Comparison of ENCODE assay signal across 19 mouse cellular contexts in genomic region chr17:45933034-45933433, GRCm38 (mm10).
DNase-seq lines count a peak whose midpoint lies in the region; ATAC-seq lines count a peak whose summit lies in the region.
"Had no signal": no experiment of that assay in that cellular context is flagged by ENCODE, and none has a peak within 500 bp of the region (broad histone marks: within the 10 kb centered on the region; RNA-seq: fewer than 3 reads in every experiment).

No protein-coding gene starts in this region.

- no peaks in the 10 kb centered on the region for H3K9me3 ChIP-seq in forebrain, embryonic 10.5 days
- H3K9me3 ChIP-seq in forebrain, embryonic 14.5 days (replicated peaks; ENCODE audit: control insufficient read depth, low read length) = no peaks in the 10 kb centered on the region
- no peaks in the 10 kb centered on the region for H3K9me3 ChIP-seq in midbrain, embryonic 10.5 days (replicated peaks)
- H3K9me3 ChIP-seq in midbrain, embryonic 14.5 days (ENCODE audit: control insufficient read depth, low read length) = no peaks in the 10 kb centered on the region
- H3K9me3 ChIP-seq in embryonic facial prominence, embryonic 10.5 days = no peaks in the 10 kb centered on the region
- no peaks in the 10 kb centered on the region for H3K9me3 ChIP-seq in limb, embryonic 11.5 days (ENCODE audit: control insufficient read depth, low read length)
- no peaks in the 10 kb centered on the region for H3K9me3 ChIP-seq in hindbrain, embryonic 13.5 days
- H3K9me3 ChIP-seq: embryonic facial prominence, embryonic 15.5 days; heart, embryonic 12.5 days; hindbrain, embryonic 10.5 days; hindbrain, embryonic 15.5 days had no signal

- no peak overlapping the region for H3K4me3 ChIP-seq in forebrain, embryonic 10.5 days
- H3K4me3 ChIP-seq in forebrain, embryonic 14.5 days (ENCODE audit: low read depth, low read length) = no peak overlapping the region
- H3K4me3 ChIP-seq in midbrain, embryonic 10.5 days = peak overlapping the region; percentile 18; the same call in 1 of the 2 replicates
- no peak overlapping the region for H3K4me3 ChIP-seq in midbrain, embryonic 14.5 days (replicated peaks; ENCODE audit: low read depth, low read length)
- H3K4me3 ChIP-seq in embryonic facial prominence, embryonic 10.5 days = no peak overlapping the region
- no peak overlapping the region for H3K4me3 ChIP-seq in limb, embryonic 11.5 days (ENCODE audit: low read depth, low read length)
- H3K4me3 ChIP-seq in hindbrain, embryonic 13.5 days = no peak overlapping the region
- H3K4me3 ChIP-seq: embryonic facial prominence, embryonic 15.5 days; erythroblast, embryonic 14.5 days; heart, embryonic 12.5 days; hindbrain, embryonic 10.5 days; hindbrain, embryonic 15.5 days had no signal

- H3K4me2 ChIP-seq in forebrain, embryonic 14.5 days (ENCODE audit: low read length) = no peak overlapping the region
- no peak overlapping the region for H3K4me2 ChIP-seq in midbrain, embryonic 14.5 days (ENCODE audit: low read length)
- no peak overlapping the region for H3K4me2 ChIP-seq in limb, embryonic 11.5 days (ENCODE audit: low read depth, severe bottlenecking)
- H3K4me2 ChIP-seq in hindbrain, embryonic 13.5 days = no peak overlapping the region
- H3K4me2 ChIP-seq: embryonic facial prominence, embryonic 15.5 days; heart, embryonic 12.5 days; hindbrain, embryonic 15.5 days had no signal

- H3K4me1 ChIP-seq in forebrain, embryonic 10.5 days = peaks cover 79% of the 10 kb centered on the region
- H3K4me1 ChIP-seq in forebrain, embryonic 14.5 days (ENCODE audit: control insufficient read depth, insufficient read depth, low read length) = peaks cover 4% of the 10 kb centered on the region; the same call in 1 of the 2 replicates
- peaks cover 73% of the 10 kb centered on the region for H3K4me1 ChIP-seq in midbrain, embryonic 10.5 days
- peaks cover 10% of the 10 kb centered on the region for H3K4me1 ChIP-seq in midbrain, embryonic 14.5 days (ENCODE audit: control insufficient read depth, insufficient read depth, low read length)
- peaks cover 81% of the 10 kb centered on the region for H3K4me1 ChIP-seq in embryonic facial prominence, embryonic 10.5 days
- H3K4me1 ChIP-seq in limb, embryonic 11.5 days (ENCODE audit: control insufficient read depth, insufficient read depth, low read length) = peaks cover 48% of the 10 kb centered on the region
- peaks cover 23% of the 10 kb centered on the region for H3K4me1 ChIP-seq in hindbrain, embryonic 13.5 days (replicated peaks)
- H3K4me1 ChIP-seq: hindbrain, embryonic 15.5 days had no signal

- no peaks in the 10 kb centered on the region for H3K36me3 ChIP-seq in forebrain, embryonic 10.5 days (replicated peaks)
- no peaks in the 10 kb centered on the region for H3K36me3 ChIP-seq in forebrain, embryonic 14.5 days (ENCODE audit: control insufficient read depth, insufficient read depth, low read length)
- no peaks in the 10 kb centered on the region for H3K36me3 ChIP-seq in midbrain, embryonic 10.5 days
- H3K36me3 ChIP-seq in midbrain, embryonic 14.5 days (ENCODE audit: control insufficient read depth, insufficient read depth, low read length) = no peaks in the 10 kb centered on the region
- H3K36me3 ChIP-seq in embryonic facial prominence, embryonic 10.5 days (replicated peaks) = no peaks in the 10 kb centered on the region
- no peaks in the 10 kb centered on the region for H3K36me3 ChIP-seq in limb, embryonic 11.5 days (ENCODE audit: control insufficient read depth, insufficient read depth, low read length)
- no peaks in the 10 kb centered on the region for H3K36me3 ChIP-seq in hindbrain, embryonic 13.5 days
- H3K36me3 ChIP-seq: embryonic facial prominence, embryonic 15.5 days; heart, embryonic 12.5 days; hindbrain, embryonic 10.5 days; hindbrain, embryonic 15.5 days had no signal

- no peak for ATAC-seq in forebrain, embryonic 14.5 days
- ATAC-seq in midbrain, embryonic 14.5 days (ENCODE audit: low FRiP score, low TSS enrichment) = no peak
- ATAC-seq in limb, embryonic 11.5 days (ENCODE audit: insufficient number of reproducible peaks, low FRiP score, low TSS enrichment, low read depth) = no peak
- no peak for ATAC-seq in hindbrain, embryonic 13.5 days (ENCODE audit: low FRiP score)
- ATAC-seq: forebrain, embryonic 16.5 days had no signal

- peak overlapping the region; percentile 70 for H3K27ac ChIP-seq in forebrain, embryonic 10.5 days
- no peak overlapping the region for H3K27ac ChIP-seq in forebrain, embryonic 14.5 days (ENCODE audit: low read depth, low read length)
- peak overlapping the region; percentile 76 for H3K27ac ChIP-seq in midbrain, embryonic 10.5 days (replicated peaks)
- H3K27ac ChIP-seq in midbrain, embryonic 14.5 days (replicated peaks; ENCODE audit: low read depth, low read length) = no peak overlapping the region
- H3K27ac ChIP-seq in embryonic facial prominence, embryonic 10.5 days (replicated peaks) = peak overlapping the region; percentile 41; the same call in 1 of the 2 replicates
- H3K27ac ChIP-seq in limb, embryonic 11.5 days (replicated peaks; ENCODE audit: low read depth, low read length) = no peak overlapping the region
- no peak overlapping the region for H3K27ac ChIP-seq in hindbrain, embryonic 13.5 days
- H3K27ac ChIP-seq: embryonic facial prominence, embryonic 15.5 days; hindbrain, embryonic 15.5 days had no signal

- H3K9ac ChIP-seq in forebrain, embryonic 14.5 days (ENCODE audit: low read length) = no peak overlapping the region
- no peak overlapping the region for H3K9ac ChIP-seq in midbrain, embryonic 14.5 days (replicated peaks; ENCODE audit: low read length)
- H3K9ac ChIP-seq in limb, embryonic 11.5 days (ENCODE audit: low read length) = no peak overlapping the region
- no peak overlapping the region for H3K9ac ChIP-seq in hindbrain, embryonic 13.5 days
- H3K9ac ChIP-seq: embryonic facial prominence, embryonic 15.5 days; heart, embryonic 12.5 days; hindbrain, embryonic 15.5 days had no signal

- peaks cover 77% of the 10 kb centered on the region for H3K27me3 ChIP-seq in forebrain, embryonic 10.5 days (ENCODE audit: poor library complexity, severe bottlenecking)
- H3K27me3 ChIP-seq in forebrain, embryonic 14.5 days (replicated peaks; ENCODE audit: control insufficient read depth, insufficient read depth, low read length) = no peaks in the 10 kb centered on the region
- peaks cover 78% of the 10 kb centered on the region for H3K27me3 ChIP-seq in midbrain, embryonic 10.5 days (ENCODE audit: low read depth, poor library complexity, severe bottlenecking)
- H3K27me3 ChIP-seq in midbrain, embryonic 14.5 days (ENCODE audit: control insufficient read depth, insufficient read depth, low read length) = no peaks in the 10 kb centered on the region
- H3K27me3 ChIP-seq in embryonic facial prominence, embryonic 10.5 days (replicated peaks; ENCODE audit: low read depth, poor library complexity, severe bottlenecking) = peaks cover 24% of the 10 kb centered on the region
- no peaks in the 10 kb centered on the region for H3K27me3 ChIP-seq in limb, embryonic 11.5 days (ENCODE audit: control insufficient read depth, insufficient read depth, low read length)
- H3K27me3 ChIP-seq in hindbrain, embryonic 13.5 days = no peaks in the 10 kb centered on the region
- H3K27me3 ChIP-seq: embryonic facial prominence, embryonic 15.5 days; heart, embryonic 12.5 days; hindbrain, embryonic 15.5 days had no signal

- 39% methylated on average over 10 of the region's 10 CpGs for WGBS in forebrain, embryonic 10.5 days
- WGBS in forebrain, embryonic 14.5 days = 23% methylated on average over 10 of the region's 10 CpGs
- 33% methylated on average over 10 of the region's 10 CpGs for WGBS in midbrain, embryonic 10.5 days
- 30% methylated on average over 10 of the region's 10 CpGs for WGBS in midbrain, embryonic 14.5 days
- 41% methylated on average over 10 of the region's 10 CpGs for WGBS in embryonic facial prominence, embryonic 10.5 days
- WGBS in limb, embryonic 11.5 days = 38% methylated on average over 10 of the region's 10 CpGs
- WGBS in hindbrain, embryonic 13.5 days = 58% methylated on average over 10 of the region's 10 CpGs

- DNase-seq in forebrain, embryonic 10.5 days (ENCODE audit: extremely low spot score, low spot score) = no peak
- no peak for DNase-seq in forebrain, embryonic 14.5 days (ENCODE audit: low spot score)
- no peak for DNase-seq in midbrain, embryonic 10.5 days (ENCODE audit: low spot score)
- DNase-seq in midbrain, embryonic 14.5 days = no peak
- no peak for DNase-seq in embryonic facial prominence, embryonic 10.5 days (ENCODE audit: low spot score)
- peak; percentile 34 for DNase-seq in limb, embryonic 11.5 days (ENCODE audit: low spot score)
- no peak for DNase-seq in right cerebral cortex, postnatal 4 days
- DNase-seq: adrenal gland, postnatal 10 days; cerebellum, adult 11 months; cerebellum, adult 8-10 months; cerebellum, postnatal 14 days; gastrocnemius, postnatal 25 days had no signal

Comparison
In these comparisons a context has a peak if more than half of its experiments do, and no peak if none do; other contexts are left out.
1. H3K27ac ChIP-seq: peak in forebrain, embryonic 10.5 days (single experiment), midbrain, embryonic 10.5 days (single experiment) and embryonic facial prominence, embryonic 10.5 days (single experiment); none in forebrain, embryonic 14.5 days (single experiment), midbrain, embryonic 14.5 days (single experiment), limb, embryonic 11.5 days (single experiment) and hindbrain, embryonic 13.5 days (single experiment).